Mouse (Mus musculus) liver, postnatal 0 days (tissue): Measurements from ENCODE around the gene Ninj1.

Experiments used
- CTCF ChIP-seq: sonication (generic); IDR thresholded peaks from 2 replicates; pipeline ENCODE4 v1.5.1; 2016; ENCODE audit warnings: antibody characterized with exemption, low read depth
- EP300 ChIP-seq: IDR thresholded peaks from 2 replicates; pipeline ENCODE4 v1.6.1; 2016; ENCODE audit warnings: antibody characterized with exemption, low read depth, mild to moderate bottlenecking

- peak; percentile 93 for TF ChIP-seq CTCF
- no peak for TF ChIP-seq EP300
These were observed 18.2 kb downstream of the Ninj1 start for GRCm38 (mm10) chr13:49205381-49205998.
